Mouse (Mus musculus) erythroblast, adult 5-6 weeks (primary cell): ENCODE results near the gene Cxcr5. TPM values are rescaled to one million over a fixed set of nuclear protein-coding genes. Genes with fewer than 3 reads are reported as not detected.

Source experiments
- ATAC-seq: replicated peaks from 2 replicates; pipeline ENCODE4 v1.8.0; 2016; ENCODE audit warnings: moderate number of reproducible peaks, mild to moderate bottlenecking, moderate TSS enrichment, inconsistent platforms; ENCODE audit not compliant: poor library complexity, low FRiP score, severe bottlenecking
- total RNA-seq, 2 experiments: library from RNA; stranded (forward) in 1 of 2; stranded (reverse) in 1 of 2; fragments of 150-400 nt in 1 of 2; fragments of 200-764, 138-1000 nt in 1 of 2; gene quantifications; 2 replicates each; pipeline versions ENCODE4 v1.2.3 to v1.2.4; 2015 to 2017; ENCODE audit warnings: low replicate concordance in 2 of 2

Cxcr5 gene
- total RNA-seq, 2 experiments from 2014 or later = not detected

DNA sequence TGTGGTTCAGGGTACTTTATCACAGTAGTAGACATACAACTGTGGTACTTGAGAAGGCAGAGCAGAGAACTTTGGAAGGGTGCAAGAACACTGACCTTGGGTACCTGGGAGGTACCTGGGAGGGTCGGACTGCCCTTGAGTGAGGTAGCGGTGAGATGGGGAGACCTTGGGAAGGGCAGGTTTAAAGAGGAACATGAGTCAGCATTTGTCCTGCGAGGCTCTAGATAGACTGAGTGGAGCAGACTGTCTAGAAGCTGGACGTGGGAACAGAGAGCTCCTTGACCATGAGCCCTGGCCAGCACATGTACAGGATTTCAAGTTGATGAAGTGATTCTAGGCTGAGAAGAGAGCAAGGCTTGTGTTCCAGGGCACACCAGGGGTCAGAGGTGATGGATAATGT is 19.3 kb downstream of the Cxcr5 start:
- peak; percentile 68 for ATAC-seq

DNA sequence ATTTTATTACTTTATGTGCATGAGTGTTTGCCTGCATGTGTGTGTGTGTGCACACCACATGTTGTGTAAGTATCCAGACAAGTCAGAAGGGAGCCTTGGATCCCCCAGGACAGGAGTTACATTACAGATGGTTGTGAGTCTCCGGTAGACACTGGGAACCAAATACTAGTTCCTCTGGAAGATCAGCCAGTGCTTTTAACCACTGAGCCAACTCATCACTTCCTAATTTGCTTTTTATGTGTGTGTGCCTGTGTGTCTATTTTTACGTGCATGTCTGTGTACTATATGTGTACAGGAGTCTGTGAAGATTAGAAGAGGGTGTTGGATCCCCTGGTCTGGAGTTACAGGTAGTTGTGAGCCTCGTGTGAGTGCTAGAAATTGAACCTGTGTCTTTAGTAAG is 21.0 kb downstream of the Cxcr5 start:
- no peak for ATAC-seq

DNA sequence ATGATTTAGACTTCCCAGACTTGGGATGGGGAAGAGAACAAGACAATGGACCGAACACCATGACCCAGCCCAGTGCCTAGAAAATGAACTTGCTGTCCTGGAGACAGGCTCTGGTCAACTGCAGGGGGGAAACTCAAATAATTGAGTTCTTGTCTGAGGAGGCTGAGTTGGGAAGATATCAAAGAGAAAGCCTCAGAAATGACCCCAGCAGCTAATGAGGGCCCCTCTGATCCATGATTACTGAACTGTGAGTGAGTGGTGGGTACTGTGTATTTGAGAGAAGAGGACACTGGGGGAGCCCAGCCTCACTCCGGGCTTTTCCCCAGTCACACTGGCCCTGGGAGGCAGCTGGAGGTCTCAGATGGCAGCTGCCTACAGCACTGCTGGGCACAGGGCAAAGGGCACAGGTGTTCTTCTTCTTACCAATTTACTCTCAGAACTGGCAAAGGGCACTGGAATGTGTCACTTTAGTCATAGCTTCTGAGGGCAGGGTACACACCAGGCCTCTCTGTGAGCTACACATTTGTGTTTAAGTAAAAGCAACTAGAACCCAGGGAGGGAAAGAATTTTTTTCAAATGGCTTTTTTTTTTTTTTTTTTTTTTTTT is 21.8 kb downstream of the Cxcr5 start:
- no peak for ATAC-seq

DNA sequence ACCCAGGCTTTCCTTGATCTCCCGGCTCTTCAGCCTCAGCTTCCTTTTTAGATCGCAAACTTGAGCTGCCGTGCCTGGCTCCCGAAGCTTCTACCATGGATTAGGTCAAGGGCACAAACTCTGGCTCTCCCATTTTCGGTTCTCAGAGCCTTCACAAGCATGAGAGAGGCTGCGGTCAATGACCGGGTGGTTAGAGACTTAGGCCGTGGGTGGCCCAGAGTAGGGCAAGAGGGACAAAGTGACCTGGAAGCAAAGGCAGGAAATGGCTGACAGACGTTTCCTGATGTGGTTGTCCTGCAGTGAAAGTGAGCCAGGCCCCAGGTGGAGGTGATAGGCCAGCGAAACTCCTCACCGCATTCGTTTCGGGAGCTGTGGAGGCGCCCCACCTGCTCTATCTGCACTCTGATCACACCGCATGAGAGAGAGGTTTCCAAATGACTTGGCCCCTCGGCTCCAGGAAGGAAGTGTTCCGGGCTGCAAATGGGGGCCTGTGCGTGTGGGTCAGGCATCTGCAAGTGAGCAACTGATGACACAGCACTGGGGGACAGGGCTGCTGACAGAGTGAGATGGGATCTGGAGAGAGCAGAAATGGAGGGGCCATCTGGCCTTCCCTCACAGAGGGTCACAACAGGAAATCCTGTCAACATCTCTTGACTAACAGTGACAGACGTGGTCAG is 23.9 kb downstream of the Cxcr5 start:
- ATAC-seq = no peak

DNA sequence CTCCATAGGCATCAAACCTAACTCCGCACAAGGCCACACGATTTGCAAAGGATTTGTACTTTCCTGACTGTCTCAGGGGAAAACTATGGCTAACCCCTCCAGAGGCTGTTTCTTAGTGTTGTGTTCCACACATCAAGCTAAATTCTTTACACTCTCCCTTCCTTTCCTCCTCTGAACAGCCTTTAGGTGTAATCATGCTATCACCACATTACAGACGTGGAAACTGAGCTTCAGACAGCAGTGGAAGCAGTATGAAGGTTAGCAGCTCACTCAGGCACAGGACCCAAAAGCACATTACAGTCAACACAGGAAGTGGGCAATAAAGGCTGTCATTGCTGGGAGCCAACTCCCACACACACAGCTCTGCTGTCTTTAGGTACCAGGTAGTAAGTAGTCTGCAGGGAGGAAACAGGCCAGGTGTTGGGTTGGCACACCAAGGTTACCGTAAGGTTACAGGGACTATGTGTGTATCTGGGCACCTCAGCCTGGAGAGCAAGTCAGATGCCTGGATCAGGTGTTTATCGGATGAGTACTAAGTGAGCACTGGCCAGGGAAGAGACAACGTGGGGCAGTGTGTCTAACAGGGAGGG is 28.6 kb downstream of the Cxcr5 start:
- ATAC-seq = no peak

DNA sequence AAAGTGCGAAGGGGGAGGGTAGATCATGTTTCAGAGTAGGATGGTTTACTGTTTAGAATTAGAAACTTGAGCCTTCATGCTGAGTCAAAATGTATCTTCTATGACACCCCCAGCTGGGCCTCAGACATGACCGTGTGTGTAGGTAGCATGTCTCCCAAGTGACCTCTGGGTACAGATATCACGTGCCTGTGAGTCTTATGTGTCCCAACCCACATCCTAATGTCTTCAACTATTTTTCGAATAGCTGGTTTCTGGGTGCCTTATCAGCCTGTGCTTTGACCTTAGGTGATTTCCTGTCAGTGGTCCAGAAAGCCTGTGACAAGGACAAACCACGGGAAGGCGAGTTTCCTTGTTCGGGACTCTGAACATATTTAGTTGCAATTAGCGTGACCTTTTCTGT is 33.3 kb downstream of the Cxcr5 start:
- ATAC-seq = no peak

DNA sequence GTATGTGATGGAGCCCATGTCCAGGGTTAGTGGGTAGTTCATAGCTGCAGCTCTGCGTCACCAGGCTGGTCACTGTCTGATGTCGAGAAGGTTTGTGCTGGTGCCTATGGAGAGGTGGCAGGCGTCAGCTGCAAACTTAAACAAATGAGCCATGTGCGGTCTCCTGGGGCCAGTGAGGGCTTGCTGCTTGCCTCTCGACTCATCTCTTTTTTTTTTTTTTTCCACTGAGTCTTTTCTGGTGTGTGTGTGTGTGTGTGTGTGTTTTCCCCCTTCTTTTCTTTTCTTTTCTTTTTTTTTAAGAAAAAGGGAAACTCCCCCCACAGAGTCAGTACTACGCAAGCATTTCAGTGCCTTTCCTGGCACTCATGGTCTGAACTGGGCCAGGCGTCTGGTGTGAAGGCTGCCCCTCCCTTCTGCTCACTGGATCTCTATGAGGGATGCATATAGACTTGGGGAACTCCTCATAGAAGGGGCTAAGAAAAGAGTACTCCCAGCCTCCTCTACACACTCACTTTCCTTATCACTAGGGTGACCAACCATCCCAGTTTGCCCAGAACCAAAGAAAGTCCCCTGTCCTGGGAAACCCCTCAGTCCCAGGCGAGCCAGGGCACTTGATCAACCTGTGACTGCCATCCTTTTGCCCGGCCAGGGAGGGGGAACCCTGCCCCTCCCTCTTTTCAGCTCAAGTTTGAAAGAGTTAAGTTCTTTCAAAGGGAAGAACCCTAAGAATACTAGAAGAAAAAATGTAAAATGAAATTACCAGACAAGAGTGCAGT is 35.2 kb downstream of the Cxcr5 start:
- no peak for ATAC-seq

DNA sequence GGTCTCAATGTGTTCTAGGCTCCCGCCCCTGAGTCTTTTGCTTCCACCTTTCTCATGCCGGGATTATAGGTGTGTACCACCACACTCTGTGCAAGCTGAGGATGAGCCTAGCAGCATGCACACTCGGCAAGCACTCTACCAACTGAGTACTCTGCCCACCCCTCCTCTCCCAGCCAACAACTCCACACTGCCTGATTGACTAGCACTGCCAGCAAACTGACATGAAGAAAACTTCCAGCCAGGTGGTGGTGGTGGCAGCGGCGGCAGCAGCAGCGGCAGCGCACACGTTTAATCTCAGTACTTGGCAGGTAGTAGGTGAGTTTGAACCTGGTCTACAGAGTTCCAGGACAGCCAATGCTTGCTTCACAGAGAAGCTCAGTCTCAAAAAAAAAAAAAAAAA is 36.1 kb downstream of the Cxcr5 start:
- ATAC-seq = no peak

DNA sequence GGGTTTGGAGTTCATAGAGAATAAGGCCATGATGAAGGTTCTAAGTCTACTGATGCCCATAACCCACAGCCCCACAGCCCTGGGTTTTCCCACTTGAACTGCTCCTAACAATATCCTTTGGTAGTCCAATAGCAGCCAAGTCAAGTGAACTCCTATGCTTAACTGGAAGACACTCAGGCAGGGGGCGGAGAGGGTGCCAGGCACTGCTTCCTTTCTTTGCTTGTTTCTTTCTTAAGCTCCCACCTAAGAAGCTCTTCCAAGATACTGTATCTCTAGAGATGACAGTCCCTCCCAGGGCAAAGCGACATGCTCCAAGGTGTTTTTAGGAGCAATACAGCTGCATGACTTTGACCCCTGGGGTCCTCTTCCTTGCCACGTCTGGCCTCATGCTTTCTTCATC is 36.7 kb downstream of the Cxcr5 start:
- ATAC-seq = no peak

DNA sequence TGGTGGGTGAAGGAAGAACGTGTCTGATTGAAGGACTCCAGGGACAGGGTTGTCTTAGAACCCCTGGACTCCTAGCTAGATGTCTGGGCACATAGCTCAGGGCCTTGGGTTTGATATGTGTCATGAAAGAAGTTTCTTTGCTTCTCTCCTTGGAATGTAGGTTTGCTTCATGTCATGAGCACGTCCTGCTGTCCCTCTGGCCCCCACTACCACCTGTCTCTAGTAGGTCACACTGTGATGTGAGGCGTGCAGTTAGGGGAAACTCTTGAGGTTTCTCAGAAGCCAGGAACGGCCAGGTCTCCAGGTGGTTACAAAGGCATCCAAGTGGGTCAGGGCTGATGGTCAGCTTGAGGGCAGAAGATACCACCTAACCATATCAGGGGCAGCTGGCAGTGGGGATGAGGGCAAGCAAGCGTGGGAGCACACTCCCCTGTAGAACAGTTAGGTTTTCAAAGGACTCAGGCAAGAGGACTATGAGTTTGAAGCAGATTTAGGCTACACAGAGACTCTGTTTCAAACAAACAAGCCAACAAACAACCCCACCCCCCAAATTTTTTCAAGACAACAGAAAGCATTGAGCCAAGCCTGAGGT is 37.3 kb downstream of the Cxcr5 start:
- ATAC-seq = no peak

DNA sequence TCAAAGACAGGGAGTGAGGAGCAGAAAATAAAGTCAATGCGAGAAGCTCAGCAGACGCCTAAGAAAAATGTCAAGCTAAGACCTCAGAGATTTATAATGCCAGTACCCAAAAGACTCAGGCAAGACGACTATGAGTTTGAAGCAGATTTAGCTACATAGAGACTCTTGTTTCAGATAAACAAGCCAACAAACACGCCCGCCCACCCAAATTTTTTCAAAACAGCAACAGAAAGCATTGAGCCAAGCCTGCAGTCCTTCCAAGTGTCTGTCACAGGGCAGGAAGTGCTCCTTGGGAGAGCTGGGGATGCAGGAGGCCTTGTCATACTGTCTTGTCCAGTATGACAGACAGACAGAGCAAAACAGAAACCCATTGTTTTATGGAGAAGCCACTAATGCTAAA is 38.0 kb downstream of the Cxcr5 start:
- no peak for ATAC-seq

DNA sequence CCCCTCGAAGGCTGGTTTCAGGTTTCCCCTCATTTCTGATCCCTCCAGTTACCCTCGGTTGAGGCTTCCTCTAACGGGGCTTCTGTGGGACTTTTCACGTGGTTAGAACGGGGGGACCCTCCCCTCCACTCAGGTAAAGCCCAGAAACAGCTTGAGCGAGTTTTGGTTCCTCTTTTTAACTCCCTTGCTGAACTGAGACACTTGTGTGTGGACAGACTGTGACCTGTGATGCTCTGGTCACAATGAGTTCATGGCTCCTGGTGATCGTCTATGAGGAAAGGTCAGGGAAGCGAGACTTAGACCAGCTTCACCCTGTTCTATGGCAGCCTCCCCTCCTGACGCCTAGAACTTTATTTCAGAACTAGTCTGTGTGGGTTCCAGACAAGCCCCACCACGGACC is 39.8 kb downstream of the Cxcr5 start:
- no peak for ATAC-seq

DNA sequence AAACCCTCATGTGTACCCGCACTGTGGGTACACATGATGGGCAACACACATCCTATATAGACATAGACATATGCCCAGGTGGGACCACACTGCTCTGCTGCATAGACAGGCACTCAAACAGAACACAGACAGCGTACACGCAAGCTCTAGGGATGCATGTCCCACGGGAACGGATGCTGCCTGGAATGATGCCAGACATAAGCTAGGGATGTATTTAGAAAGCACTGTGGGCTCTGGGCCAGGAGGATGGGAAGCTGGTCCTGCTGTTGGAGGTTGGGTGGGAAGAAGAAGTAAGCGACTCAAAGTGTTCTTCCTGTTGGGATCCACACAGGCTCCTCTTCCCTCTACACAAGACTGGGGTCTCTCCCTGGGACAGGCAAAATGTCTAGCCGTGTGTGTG is 43.6 kb downstream of the Cxcr5 start:
- no peak for ATAC-seq

DNA sequence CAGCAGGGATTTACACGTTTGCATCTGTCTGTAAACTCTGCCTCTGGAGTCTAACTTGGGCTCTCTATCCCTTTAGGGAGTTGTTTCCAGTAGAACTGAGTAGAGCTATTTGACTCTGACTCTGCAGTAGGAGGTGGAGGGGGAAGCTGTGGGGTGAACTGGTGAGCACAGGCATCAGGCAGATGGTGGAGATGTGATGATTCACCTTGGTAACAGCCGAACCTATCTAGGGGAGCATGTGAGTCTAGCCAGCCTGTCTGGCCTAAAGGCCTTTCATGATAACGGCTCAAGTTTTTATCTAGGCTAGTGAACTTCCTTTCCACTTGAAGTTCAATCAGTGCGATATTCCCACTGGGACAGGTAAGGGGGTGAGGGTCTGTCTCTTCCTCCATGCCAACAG is 44.3 kb downstream of the Cxcr5 start:
- no peak for ATAC-seq

DNA sequence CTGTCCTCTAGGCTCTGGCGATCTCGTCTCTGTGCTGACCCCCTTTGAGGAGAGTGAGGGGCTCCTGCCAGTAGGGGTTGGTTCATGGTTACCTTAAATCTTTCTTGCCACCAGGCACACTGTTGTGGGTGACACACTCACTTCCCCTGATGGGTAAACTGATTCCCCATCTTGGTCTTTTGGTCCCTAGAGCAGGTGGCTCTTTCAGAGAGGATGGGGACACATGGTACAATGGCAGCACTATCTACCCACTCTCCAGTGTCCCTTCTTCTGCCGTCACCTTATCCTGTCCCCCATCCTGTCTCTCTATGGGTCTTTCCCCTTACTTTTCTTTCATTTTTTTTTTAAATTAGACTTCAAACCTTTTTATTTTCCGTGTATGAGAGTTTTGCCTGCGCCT is 45.8 kb downstream of the Cxcr5 start:
- ATAC-seq = no peak

DNA sequence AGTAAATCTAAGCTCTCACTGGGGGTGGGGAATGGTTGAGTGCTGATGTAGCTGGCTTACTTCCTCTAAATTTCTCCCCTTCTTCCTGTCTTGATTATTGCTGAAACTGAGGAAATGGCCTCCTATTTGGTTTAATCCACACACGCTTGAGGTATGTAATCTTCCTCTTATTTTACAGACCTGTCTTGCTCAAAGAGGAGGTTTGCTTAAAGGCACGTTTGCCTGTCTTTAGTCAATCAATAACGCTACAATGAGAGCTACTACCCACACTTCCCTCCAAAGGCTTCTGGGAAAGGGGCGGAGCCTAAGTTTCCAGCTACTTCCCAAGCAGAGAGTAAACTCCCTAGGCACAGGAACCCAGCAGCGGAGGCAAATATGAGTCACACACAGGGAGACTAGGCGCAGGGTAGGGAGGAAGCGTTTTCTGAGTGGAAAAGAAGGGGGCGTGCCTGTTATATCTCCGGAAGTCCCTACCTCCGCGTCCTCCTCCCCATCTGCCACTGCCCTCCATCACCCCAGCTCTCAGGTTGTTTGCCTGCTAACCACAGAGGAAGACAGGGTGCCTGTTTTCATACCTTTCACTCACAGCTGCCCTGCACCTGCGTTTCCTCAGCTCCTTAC is 46.4 kb downstream of the Cxcr5 start:
- ATAC-seq = peak; percentile 49

DNA sequence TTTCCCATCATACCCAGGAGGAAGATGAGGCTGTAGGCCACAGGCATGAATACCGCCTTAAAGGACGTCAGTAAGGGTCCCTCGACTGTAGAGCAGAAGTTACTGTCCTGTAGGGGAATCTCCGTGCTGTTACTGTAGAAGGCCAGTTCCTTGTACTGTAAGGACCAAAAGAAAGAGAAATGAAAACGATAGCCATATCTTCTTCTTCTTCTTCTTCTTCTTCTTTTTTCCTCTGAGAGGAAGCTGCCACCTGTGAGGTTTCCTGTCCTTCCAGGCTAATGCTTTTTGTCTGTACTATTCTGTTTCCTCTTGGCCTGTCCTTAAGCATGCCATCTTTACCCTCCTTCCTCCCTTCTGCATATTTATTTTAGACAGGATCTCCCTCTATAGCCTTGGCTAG is 47.5 kb downstream of the Cxcr5 start:
- no peak for ATAC-seq

DNA sequence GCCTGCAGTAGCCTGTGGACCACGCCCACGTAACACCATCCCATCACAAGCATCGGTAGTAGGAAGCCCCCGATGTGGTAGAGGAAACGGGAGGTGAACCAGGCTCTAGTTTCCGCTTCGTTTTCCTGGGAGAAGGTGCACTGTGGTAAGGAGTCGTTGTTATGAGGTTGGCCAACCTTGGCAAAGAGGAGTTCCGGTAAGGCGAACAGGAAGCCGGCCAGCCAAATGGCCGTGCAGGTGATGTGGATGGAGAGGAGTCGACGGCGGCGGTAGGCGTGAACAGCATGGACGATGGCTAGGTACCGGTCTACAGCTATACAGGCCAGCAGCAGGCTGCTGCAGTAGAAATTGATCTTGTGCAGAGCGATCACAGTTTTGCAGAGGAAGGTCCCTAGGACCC is 48.1 kb downstream of the Cxcr5 start:
- ATAC-seq = no peak

DNA sequence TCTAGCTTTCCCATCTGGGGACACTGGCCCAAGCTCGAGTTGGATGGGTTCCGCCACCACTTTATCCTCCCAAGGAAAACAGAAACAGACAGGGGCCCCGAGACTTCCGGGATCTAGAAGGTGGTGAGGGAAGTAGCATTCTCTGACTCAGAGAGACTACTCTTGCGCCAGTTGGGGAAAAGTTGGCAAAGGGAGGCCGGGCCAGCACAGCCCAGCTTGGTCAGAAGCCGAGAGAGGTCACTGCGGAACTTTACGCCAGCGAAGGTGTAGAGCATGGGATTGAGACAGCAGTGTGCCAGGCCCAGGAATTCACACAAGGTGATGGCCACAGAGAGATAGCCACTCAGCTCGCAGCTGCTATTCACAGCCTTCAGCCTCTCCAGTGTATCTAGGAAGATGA is 48.6 kb downstream of the Cxcr5 start:
- ATAC-seq = no peak

DNA sequence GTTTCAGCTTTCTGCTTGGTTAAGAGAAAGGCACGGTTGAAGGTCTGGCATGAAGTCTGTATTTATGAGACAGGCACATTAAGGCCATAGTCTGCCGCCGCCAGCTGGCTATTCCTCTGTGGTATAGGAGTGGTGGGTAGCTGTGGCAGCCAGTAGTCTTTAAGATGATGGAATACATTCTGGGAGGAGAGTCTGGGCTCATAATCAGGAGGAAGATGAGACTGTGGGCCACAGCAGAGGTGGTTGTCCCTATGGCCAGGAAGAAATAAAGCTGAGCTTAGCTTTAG is 49.0 kb downstream of the Cxcr5 start:
- no peak for ATAC-seq
